Mouse (Mus musculus) lung, postnatal 0 days (tissue): Measurements from ENCODE around the gene Emd.

Experiments used
- CTCF ChIP-seq: IDR thresholded peaks from 2 replicates; pipeline ENCODE4 v1.5.1; 2016; ENCODE audit warnings: antibody characterized with exemption, mild to moderate bottlenecking
- EP300 ChIP-seq: IDR thresholded peaks from 2 replicates; pipeline ENCODE4 v1.6.1; 2016; ENCODE audit warnings: antibody characterized with exemption, mild to moderate bottlenecking, control low read depth

GRCm38 (mm10) chrX:74282395-74283091, 28.1 kb downstream of the Emd start:
- TF ChIP-seq CTCF = no peak
- TF ChIP-seq EP300 = no peak
